Mouse (Mus musculus): Measurements from ENCODE around the gene Vmp1.

DNA sequence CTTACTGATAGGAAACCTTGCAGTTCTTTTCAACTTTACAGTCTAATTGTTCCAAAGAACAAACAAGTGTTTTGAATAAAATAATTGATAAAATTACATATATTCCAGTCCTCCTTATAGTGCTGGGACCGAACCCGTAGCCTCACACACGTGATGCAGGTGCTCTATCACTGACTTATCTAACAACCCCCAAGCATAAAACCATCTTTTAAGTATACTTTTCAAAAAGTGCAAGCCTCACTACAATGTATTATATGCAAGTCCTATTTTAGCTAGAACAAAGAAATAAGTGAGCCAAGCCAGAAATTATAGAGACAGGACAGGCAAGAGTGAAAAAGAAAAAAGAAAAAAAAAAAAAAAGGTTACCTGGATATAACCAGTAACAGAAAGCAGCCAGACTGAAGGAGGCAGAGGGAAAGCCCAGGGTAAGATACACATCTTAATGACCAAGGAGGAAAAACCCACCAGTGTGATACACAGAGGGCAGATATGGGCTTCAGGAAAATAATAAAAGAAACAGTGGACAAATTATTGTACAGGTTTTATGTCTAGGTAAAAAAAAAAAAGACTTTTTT, 36.7 kb downstream of the Vmp1 start:
- no peak for TF ChIP-seq TAL1 (IDR thresholded peaks at IDR 0.05; ENCODE audit: low read length)
- TF ChIP-seq GATA1 (IDR thresholded peaks at IDR 0.05; ENCODE audit: low read length): no peak

Measured in erythroblast, embryonic 14.5 days (primary cell).